Mouse (Mus musculus) adrenal gland, adult 8-10 months (tissue): Measurements from ENCODE around the gene Mrpl22. TPM values are rescaled to one million over a fixed set of nuclear protein-coding genes. Genes with fewer than 3 reads are reported as not detected.
"Not testable (repeated sequence)": the region's sequence is repeated elsewhere in the genome, so short reads cannot be mapped to it uniquely, and the experiment has no call there.

ENCODE experiments used
- DNase-seq: peaks from one replicate; pipeline ENCODE4 v3.0.0; 2022
- total RNA-seq, 4 experiments: library from RNA; stranded (reverse); gene quantifications; 2 replicates each; pipeline ENCODE4 v1.2.4; 2022

The Mrpl22 gene
- total RNA-seq = 10 to 100 TPM; 63.8 to 78.6 (median 70.4) TPM

- peak; percentile 95 for DNase-seq
These were observed at the start of gene Mrpl22 for GRCm38 (mm10) chr11:58171459-58172091. TSS of gene Mrpl22 (plus strand) at chr11:58171661.

GRCm38 (mm10) chr11:58123711-58124110 is 47.8 kb upstream of the Mrpl22 start:
- no peak for DNase-seq

GRCm38 (mm10) chr11:58125021-58125420 is 46.4 kb upstream of the Mrpl22 start:
- no peak for DNase-seq

- peak; percentile 88 for DNase-seq
These were observed 44.9 kb upstream of the Mrpl22 start for GRCm38 (mm10) chr11:58126397-58127160.

DNA sequence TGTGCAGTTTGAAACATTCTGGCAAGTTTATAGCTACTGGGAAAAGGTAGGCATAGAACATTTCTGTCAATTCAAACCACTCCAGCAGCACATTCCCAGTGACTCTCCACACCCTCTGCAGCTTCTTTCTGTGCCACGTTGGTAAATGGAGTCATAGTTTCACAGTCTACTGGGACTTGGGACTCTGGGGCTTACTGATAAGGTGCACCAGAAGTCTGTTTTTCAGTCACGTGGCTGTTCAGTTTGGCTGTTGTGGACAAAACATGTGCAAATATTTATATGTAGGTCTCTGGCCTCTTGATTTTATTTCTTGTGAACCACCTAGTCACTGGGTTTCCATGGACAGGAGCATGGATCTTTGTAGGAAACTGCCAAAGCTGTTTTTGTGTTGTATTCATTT is 43.9 kb upstream of the Mrpl22 start:
- no peak for DNase-seq

- DNase-seq = no peak
These were observed 42.1 kb upstream of the Mrpl22 start for GRCm38 (mm10) chr11:58129302-58129843.

DNA sequence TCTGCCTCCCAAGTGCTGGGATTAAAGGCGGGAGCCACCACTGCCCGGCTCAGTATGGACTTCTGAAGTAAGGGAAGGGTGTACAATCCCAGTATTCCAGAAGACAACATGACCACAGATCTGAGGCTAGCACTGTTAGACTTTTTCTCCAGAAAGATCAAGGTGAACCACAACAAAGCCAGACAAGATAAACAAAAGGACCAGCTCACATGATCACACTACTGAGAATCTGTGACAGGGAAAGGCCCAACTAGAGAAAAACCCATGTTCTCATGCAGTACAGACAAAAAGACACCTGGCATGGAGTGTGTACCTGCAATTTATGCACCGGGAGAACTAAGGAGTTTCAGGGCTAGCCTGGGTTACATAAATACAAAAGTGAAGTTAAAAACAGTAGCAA is 39.4 kb upstream of the Mrpl22 start:
- no peak for DNase-seq

DNA sequence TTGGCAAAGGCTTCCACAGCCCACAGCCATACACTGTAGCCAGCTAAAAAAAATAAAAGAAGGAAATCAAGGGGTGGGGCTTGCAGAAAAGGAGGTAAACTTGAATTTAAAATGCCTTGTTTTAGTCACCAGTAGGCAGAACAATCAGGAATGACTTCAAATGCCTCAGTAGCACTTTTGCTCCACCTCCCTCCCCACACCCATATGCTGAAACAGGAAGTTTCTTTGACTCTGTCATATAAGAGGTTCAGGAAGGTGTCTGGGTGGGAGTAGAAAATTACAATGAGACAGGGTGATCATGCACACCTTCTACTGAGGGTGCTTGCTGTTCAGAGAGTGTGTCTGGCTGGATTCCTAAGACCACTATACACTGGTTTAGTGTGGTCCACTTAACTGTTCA is 36.6 kb upstream of the Mrpl22 start:
- no peak for DNase-seq

GRCm38 (mm10) chr11:58135296-58135695 is 36.2 kb upstream of the Mrpl22 start:
- DNase-seq = no peak

- DNase-seq = no peak
These were observed 34.8 kb upstream of the Mrpl22 start for GRCm38 (mm10) chr11:58136677-58137076.

DNA sequence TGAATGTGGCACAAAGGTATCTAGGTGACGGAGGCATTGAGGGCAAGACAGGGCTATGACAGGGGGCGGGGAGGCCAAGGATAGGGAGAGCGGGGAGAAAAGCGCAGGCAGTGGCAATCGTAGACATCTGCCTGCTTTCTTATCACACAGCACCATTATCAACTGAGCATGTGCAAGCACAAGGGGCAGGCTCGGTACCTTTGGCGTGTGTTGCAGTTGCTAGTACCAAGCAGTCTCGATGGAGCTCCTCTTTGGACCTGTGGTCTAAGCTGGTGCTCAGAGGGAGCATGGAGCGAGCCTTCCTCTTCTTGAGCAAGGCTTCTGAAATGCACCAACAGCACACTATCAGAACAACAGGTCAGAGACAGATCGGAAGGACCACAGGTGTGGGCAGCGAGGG is 32.6 kb upstream of the Mrpl22 start:
- no peak for DNase-seq

- DNase-seq = no peak
These were observed 32.0 kb upstream of the Mrpl22 start for GRCm38 (mm10) chr11:58139466-58139865.

- DNase-seq = no peak
These were observed 27.6 kb upstream of the Mrpl22 start for GRCm38 (mm10) chr11:58143704-58144426.

DNA sequence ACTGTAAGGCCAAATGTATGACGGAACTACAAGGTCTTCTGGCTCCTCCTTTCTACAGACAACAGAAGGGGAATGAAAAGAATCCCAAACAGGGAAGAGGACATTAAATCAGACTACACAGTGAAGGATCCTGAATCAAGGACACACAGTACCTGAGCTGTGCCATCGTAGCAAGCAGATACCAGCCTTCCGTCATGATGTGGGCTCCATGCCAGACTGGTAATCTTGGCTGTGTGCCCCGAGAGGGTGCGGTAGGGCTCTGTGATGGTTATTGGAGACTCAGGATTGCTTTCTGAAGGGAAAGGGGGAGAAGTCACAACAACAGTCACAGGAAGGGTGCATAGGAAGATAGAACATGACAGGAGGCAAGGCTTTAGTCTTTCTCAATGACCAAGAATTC is 25.2 kb upstream of the Mrpl22 start:
- peak; percentile 77 for DNase-seq

- DNase-seq = no peak
These were observed 16.0 kb upstream of the Mrpl22 start for GRCm38 (mm10) chr11:58155458-58155857.

DNA sequence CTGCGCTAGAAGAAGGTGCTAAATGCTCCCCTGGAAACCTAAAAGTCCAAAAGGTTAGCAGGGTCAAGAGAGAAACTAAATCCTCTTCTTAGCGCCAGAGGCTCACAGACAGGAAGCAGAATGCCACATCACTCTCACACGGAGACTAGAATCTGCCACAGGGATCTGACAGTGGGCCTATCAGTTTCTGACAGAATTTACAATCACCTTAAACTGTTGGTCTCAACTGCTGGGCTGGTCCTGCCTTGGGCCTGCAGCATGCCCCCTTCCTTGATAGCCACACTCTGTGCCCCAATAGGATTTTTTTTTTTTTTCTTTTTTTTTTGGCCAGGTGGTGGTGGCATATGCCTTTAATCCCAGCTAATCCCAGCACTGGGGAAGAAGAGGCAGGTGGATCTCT is 14.6 kb upstream of the Mrpl22 start:
- no peak for DNase-seq

DNA sequence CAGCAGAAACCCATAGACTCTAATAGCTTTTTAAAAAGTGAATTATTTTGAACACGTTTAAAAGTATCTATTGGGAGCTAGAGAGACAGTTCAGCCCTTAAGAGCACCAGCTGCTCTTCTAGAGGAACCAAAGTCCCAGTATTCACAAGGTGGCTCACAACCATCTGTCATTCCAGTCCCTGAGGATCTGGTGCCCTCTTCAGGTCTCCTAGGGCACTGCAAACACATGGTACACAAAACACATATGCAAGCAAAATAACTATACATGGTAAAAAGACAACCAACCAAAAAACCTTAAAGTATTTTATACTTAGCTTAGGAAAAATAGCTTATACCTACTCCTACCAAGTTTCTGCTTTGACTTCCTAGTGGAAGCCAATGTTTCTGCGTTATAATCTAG is 6.4 kb upstream of the Mrpl22 start:
- DNase-seq = no peak

DNA sequence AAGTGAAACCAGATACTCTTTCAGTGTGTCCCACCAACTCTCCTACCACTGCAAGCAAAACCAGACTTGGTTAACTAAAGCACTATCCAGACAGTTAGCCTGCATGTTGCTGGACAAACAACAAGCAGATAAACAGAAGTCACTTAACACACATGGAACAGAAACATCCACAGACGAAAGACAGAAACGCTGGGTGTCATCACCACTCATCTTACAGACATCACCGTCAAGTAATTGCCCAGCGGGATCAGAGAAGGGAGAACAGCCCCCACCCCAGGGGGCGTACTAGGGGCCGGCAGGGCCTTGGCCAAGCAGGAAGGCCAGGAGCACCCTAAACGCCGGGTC is 3.7 kb upstream of the Mrpl22 start:
- DNase-seq = no peak

DNA sequence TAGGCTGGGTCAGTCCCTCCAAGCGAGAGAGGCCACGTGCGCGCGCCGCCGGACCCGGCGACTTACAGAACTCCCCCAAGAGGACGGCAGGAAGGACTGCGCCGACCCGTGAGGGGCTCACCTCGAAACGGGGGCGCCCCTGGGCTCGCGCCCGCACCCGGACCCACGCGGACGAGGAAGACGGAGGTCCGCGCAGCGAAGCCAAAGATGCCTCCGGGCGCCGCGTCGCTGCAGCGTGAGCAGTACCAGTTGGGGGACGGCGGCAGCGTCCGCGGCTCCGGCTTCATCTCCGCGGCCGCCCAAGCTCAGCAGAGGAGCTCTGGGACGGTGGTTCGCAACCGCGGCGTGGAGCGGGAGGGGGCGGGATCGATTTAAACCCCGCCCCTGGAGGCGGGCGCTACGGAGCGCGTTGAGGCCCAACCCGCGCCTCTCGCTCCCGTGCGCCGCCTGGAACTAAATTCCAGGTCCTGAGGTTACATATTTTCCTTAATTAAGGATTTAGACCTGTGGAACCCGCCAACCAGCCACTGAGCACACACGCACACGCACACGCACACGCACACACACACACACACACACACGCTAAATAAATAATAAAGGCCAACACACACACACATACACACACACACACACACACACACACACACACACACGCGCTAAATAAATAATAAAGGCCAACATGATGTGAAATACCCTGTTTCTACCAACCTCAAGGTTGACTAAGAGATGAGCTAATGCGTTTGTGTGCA is 3.1 kb upstream of the Mrpl22 start, which contains the start of gene Gemin5:
Gene Gemin5 (minus strand): TSS at position 373 of the 749 bp plus-strand sequence.
- DNase-seq = peak; percentile 66

DNA sequence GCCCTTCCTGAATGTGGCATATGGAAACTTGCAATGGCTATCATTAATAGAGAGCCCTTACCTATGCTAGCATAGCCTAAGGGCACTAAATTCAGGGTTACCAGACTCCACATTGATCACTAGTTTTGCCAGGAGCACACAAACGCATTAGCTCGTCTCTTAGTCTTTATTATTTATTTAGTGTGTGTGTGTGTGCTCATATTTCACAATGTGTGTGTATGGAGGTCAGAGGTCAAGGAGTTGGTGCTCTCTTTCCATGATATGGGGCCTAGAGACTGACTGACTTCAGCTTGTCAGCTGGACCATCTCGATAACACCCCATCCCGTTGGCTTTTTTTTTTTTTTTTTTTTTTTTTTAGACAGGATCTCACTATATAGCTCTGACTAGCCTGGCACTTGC is 1.8 kb upstream of the Mrpl22 start:
- no peak for DNase-seq

DNA sequence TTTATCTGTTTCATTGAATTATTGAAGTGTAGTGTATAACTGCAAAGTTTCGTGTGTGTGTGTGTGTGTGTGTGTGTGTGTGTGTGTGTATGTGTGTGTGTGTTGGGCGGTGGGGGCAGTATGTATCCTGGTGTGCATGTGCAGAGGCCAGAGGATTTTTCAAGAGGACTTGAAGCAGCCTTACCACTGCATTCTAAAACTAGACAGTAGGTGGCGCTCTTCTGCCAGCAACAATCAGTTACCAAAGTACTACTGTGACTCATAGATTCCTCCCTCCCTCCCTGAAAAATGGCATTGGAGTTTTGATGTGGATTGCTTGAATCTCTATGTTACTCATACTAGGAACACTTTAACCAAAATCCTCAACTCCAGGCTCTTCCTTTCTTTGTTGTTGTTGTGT is 8.1 kb downstream of the Mrpl22 start:
- DNase-seq = peak; percentile 66

DNA sequence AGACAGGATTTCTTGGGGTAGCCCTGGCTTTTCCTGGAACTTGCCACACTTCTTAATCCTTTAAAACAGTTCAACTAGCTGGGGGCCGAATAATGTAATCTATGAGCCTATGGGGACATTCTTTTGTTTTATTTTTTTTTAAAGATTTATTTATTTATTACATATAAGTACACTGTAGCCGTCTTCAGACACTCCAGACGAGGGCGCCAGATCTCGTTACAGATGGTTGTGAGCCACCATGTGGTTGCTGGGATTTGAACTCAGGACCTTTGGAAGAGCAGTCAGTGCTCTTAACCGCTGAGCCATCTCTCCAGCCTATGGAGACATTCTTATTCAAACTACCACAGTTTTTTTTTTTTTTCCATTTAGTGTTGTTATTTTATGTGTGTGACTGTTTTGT is 8.5 kb downstream of the Mrpl22 start:
- not testable (repeated sequence) for DNase-seq

GRCm38 (mm10) chr11:58180756-58181155 is 9.3 kb downstream of the Mrpl22 start:
- DNase-seq = no peak
